Mouse (Mus musculus) left cerebral cortex, postnatal 36 days (tissue): Measurements from ENCODE around the gene Emc1. TPM values are rescaled to one million over a fixed set of nuclear protein-coding genes. Genes with fewer than 3 reads are reported as not detected.

Experiments used
- DNase-seq, 2 experiments: peaks; one replicate each; pipeline ENCODE4 v3.0.0; 2021 to 2022; ENCODE audit warnings: low spot score in 2 of 2, mixed read lengths in 1 of 2
- intact Hi-C: fragments of 180-260 bp; cut with DNase I; formaldehyde crosslinking; loops from one replicate; pipeline ENCODE4 v1.15.1; 2025
- microRNA-seq: library from miRNA; unstranded; fragments of <30 nt; microRNA quantifications from one replicate; pipeline ENCODE4 v1.2.0, GENCODE M21; 2022
- total RNA-seq, 2 experiments: library from RNA; stranded (reverse); gene quantifications; 2 replicates each; pipeline ENCODE4 v1.2.3; 2021

Emc1 gene
- total RNA-seq, 2 experiments from 2014 or later: 85.9 to 87.9 TPM

- DNase-seq: no peak
- intact Hi-C loops: no loop called here
These were observed 65.5 kb downstream of the Emc1 start for GRCm38 (mm10) chr4:139417868-139418267.

GRCm38 (mm10) chr4:139421621-139422020 is 69.2 kb downstream of the Emc1 start:
- intact Hi-C loops: no loop called here
- no peak for DNase-seq

GRCm38 (mm10) chr4:139422409-139422808 is 70.0 kb downstream of the Emc1 start:
- intact Hi-C loops: no loop called here
- DNase-seq: no peak

GRCm38 (mm10) chr4:139423270-139423669 is 70.9 kb downstream of the Emc1 start:
- intact Hi-C loops: no loop called here
- no peak for DNase-seq

Small RNAs within 50 kb of the gene (microRNA-seq; reads per million reads assigned to microRNA genes)
- gene Gm24245 (not detected), gene Gm25732 (not detected)

Other genes with a start within 250 kb of the Emc1 start
- 100 to 1,000 TPM; 196 to 197 TPM for gene Minos1, start 221.5 kb upstream of the Emc1 start, total RNA-seq
- 100 to 1,000 TPM; 343 to 354 TPM for gene Capzb, start 159.7 kb upstream of the Emc1 start, total RNA-seq
- gene Pqlc2, start 41.9 kb upstream of the Emc1 start, total RNA-seq: 10 to 100 TPM; 11.1 to 13.4 TPM
- gene Akr7a5, start 41.8 kb upstream of the Emc1 start, total RNA-seq: 10 to 100 TPM; 24.9 to 32.3 TPM
- 10 to 100 TPM; 43.8 to 45.3 TPM for gene Mrto4, start within 50 bp of the Emc1 start, total RNA-seq
- 100 to 1,000 TPM; 155 to 199 TPM for gene Ubr4, start within 50 bp of the Emc1 start, total RNA-seq
- 10 to 100 TPM; 15.7 to 18.8 TPM for gene Iffo2, start 178.0 kb downstream of the Emc1 start, total RNA-seq